Mouse (Mus musculus) heart, postnatal 14 days (tissue): ENCODE results near the gene Gm15557. TPM values are rescaled to one million over a fixed set of nuclear protein-coding genes. Genes with fewer than 3 reads are reported as not detected.
"Not testable (repeated sequence)": the region's sequence is repeated elsewhere in the genome, so short reads cannot be mapped to it uniquely, and the experiment has no call there.

ENCODE experiments used
- DNase-seq, 2 experiments: peaks; one replicate each; pipeline ENCODE4 v3.0.0; 2021 to 2022
- intact Hi-C: fragments of 180-260 bp; cut with DNase I; formaldehyde crosslinking; loops from one replicate; pipeline ENCODE4 v1.15.1; 2025
- long read RNA-seq, 2 experiments: library from polyadenylated mRNA; stranded (forward); transcript quantifications; one replicate each; pipeline ENCODE4 v2.0.0; 2021
- total RNA-seq, 2 experiments: library from RNA; stranded (reverse); gene quantifications; 2 replicates each; pipeline ENCODE4 v1.2.3; 2021

Gm15557 gene
- total RNA-seq: not detected
- long read RNA-seq, experiment 1: 0 reads
- long read RNA-seq, experiment 2: 0 reads

GRCm38 (mm10) chr2:155940681-155941080 is at the start of gene Gm15557:
Gene Gm15557 (plus strand): TSS chr2:155940728.
- intact Hi-C loops: loop anchor here (10.0 kb wide), 1 partner anchor 246 kb away; the partner anchor contains the start of gene Trpc4ap
- no peak for DNase-seq

- no peak for DNase-seq
- intact Hi-C loops: no loop called here
Observed at GRCm38 (mm10) chr2:155894307-155895045, 46.1 kb upstream of the Gm15557 start.

GRCm38 (mm10) chr2:155895046-155895735 is 45.3 kb upstream of the Gm15557 start:
- intact Hi-C loops: no loop called here
- no peak for DNase-seq

GRCm38 (mm10) chr2:155902989-155903631 is 37.4 kb upstream of the Gm15557 start:
- peak; percentile 24 to 37 for DNase-seq
- intact Hi-C loops: no loop called here

- no peak for DNase-seq
- intact Hi-C loops: no loop called here
Observed at GRCm38 (mm10) chr2:155903632-155904008, 36.9 kb upstream of the Gm15557 start.

GRCm38 (mm10) chr2:155914684-155915083 is 25.8 kb upstream of the Gm15557 start:
- intact Hi-C loops: no loop called here
- no peak for DNase-seq

- intact Hi-C loops: no loop called here
- no peak for DNase-seq
Observed at GRCm38 (mm10) chr2:155923143-155923542, 17.4 kb upstream of the Gm15557 start.

- DNase-seq, intact Hi-C loops: not testable (repeated sequence)
Observed at GRCm38 (mm10) chr2:155925213-155925612, 15.3 kb upstream of the Gm15557 start.

- DNase-seq: no peak
- intact Hi-C loops: no loop called here
Observed at GRCm38 (mm10) chr2:155928711-155929345, 11.7 kb upstream of the Gm15557 start.

- intact Hi-C loops: no loop called here
- DNase-seq: peak; percentile 85 to 94
Observed at GRCm38 (mm10) chr2:155929531-155930442, 10.7 kb upstream of the Gm15557 start, which contains the start of gene Uqcc1. Gene Uqcc1 (minus strand): TSS chr2:155930310.

- DNase-seq: no peak
- intact Hi-C loops: loop anchor here (10.0 kb wide), 1 partner anchor 245 kb away; the partner anchor contains the start of gene Trpc4ap
Observed at GRCm38 (mm10) chr2:155939897-155940529, 515 bp upstream of the Gm15557 start.

GRCm38 (mm10) chr2:155941697-155942442 is 1.3 kb downstream of the Gm15557 start:
- DNase-seq: peak; percentile 51 to 55
- intact Hi-C loops: loop anchor here (10.0 kb wide), 1 partner anchor 247 kb away; the partner anchor contains the start of gene Trpc4ap

GRCm38 (mm10) chr2:155943463-155943862 is 2.9 kb downstream of the Gm15557 start:
- intact Hi-C loops: loop anchor here (10.0 kb wide), 1 partner anchor 249 kb away; the partner anchor contains the start of gene Trpc4ap
- no peak for DNase-seq

GRCm38 (mm10) chr2:155944685-155945084 is 4.2 kb downstream of the Gm15557 start:
- intact Hi-C loops: loop anchor here (10.0 kb wide), 1 partner anchor 250 kb away; the partner anchor contains the start of gene Trpc4ap

GRCm38 (mm10) chr2:155945124-155945523 is 4.6 kb downstream of the Gm15557 start, which contains the start of gene Gdf5:
Gene Gdf5 (minus strand): TSS chr2:155945367.
- intact Hi-C loops: loop anchor here (10.0 kb wide), 1 partner anchor 250 kb away; the partner anchor contains the start of gene Trpc4ap
- no peak for DNase-seq

More at GRCm38 (mm10) chr2:155944685-155945084, 4.2 kb downstream of the Gm15557 start:
- DNase-seq: no peak

GRCm38 (mm10) chr2:155945580-155945979 is 5.1 kb downstream of the Gm15557 start:
- DNase-seq: no peak
- intact Hi-C loops: loop anchor here (10.0 kb wide), 1 partner anchor 251 kb away; the partner anchor contains the start of gene Trpc4ap

- peak; percentile 81 to 85 for DNase-seq
- intact Hi-C loops: loop anchor here (1.0 to 10.0 kb wide), 2 partner anchors 98 to 251 kb away; partner anchors contain the start of gene Trpc4ap
Observed at GRCm38 (mm10) chr2:155946069-155946468, 5.5 kb downstream of the Gm15557 start.
